Mouse (Mus musculus): ENCODE measurements around the gene Phkg1.
"Not testable (repeated sequence)": the region's sequence is repeated elsewhere in the genome, so short reads cannot be mapped to it uniquely, and the experiment has no call there.

The Phkg1 gene

DNA sequence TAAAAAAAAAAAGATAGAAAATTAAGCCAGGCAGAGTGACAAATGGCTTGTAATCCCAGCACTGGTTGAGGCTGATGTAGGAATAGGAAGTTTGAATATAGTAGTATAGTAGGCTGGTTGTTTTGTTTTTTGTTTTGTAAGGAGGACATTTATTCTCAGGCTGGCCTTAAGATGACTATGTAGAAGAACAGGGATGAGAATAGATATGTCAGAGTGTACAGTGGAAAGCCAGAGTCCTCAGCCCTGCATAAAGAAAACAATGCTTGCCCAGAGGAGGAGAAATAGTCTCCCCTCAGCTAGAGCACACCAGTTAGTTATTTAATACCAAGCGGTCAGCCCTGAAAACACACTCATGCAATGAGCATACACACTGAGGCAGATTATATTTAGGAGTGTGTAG, at the start of gene Phkg1:
TSS of gene Phkg1 (minus strand) at position 101 of the 400 bp plus-strand sequence.
- DNase-seq (ENCODE audit: low spot score) = no peak

DNA sequence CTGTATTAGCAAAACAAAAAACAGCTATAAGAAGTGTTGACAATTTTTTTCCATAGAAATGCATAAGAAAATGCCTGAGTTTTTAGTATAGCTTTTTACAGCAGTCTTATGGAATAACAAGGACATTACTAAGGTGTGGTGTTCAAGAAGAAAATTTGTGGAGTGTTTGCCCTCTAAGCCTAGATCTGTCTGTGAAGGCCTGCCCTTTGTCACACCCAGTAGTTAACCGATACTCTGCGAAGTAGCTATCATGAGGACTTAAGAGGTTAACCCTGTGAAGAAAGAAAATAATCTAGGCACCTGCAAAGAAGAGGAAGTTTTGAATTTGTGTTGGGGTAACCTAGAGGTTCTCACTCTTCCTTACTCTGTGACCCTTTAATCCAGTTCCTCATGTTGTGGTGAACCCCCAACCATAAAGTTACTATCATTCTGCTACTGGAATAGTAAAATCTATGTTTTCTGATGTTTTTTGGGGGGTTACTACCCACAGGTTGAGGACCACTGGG, 49.2 kb upstream of the Phkg1 start:
- no peak for DNase-seq (ENCODE audit: low spot score)

DNA sequence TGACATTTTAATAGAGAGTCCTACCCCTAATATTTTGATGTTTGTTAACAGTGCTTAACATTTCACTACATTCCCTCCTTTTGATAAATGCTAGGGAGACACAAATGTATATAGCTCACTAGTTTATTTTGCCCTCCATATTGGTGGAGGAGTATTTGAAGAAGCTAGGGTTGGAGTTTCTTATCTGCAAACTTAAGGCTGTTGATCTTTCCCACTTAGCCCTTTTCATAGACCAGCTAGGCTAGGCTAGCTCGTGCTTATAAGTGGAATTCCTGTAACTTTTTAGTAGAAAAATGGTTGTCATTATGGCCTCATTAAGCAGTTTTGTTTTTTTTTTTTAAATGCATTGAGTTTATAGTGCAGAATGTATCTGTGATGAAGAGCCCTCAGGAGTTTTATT, 45.1 kb upstream of the Phkg1 start:
- DNase-seq (ENCODE audit: low spot score) = no peak

DNA sequence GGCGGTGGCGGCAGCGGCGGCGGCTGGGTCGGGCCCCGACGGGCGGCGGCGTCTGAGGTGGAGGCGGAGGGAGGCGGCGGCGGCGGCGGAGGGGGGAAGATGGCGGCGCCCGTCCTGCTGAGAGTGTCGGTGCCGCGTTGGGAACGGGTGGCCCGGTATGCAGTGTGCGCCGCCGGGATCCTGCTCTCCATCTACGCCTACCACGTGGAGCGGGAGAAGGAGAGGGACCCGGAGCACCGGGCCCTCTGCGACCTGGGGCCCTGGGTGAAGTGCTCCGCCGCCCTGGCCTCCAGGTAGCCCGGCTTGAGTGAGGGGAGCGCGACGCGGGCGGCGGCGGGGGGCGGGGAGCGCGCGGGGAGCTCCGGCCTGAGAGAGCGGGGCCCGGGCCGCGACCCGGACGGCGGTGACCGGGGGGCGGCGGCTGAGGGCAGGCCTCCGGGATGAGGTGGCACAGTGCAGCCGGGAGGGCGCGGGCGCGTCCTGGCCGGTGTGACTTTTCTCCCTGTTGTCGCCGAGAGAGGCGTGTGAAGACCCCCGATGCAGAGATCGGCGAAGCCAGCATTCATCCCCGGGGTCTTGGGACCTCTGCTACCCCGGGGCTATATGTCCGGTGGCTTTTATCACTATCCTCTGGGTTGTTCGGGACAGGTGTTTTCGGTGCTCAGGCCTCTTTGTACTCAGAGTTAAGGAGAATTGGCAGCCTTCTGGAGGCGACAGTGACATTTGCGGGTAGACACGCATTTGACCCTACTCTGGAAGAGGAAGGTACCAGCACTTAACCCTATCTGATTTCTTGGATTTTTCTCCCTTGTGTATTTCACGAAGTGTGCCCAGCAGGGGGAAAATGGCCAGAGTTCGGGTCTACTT, 44.0 kb upstream of the Phkg1 start:
- DNase-seq (ENCODE audit: low spot score) = not testable (repeated sequence)

DNA sequence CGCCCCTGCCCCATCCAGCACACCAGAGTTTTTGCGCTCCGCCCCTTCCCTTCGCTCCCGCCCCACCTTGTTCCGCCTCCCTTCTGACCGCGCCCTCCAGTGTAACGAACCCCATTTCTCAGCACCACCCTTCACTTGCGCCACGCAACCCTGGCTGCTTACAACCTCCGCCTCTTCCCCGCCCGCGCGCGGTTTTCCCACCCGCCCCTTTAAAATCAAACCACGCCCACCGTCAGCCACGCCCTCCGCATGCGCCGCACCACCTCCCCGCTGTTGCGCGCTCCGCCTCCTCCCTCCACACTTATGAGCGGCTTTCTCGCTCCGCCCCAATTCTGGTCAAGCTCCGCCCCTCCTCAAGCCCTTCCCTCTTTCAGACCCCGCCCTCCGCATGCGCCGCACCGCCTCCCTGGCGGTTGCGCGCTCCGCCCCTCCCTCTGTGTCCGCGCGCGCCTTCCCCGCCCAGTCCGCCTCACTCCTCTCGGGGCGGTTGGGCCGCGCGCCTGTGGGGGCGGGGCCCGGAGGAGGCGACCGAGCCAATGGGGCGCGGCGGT, 43.2 kb upstream of the Phkg1 start, which contains the start of gene Vkorc1l1:
TSS of gene Vkorc1l1 (plus strand) at position 476 of the 551 bp plus-strand sequence.
- DNase-seq (ENCODE audit: low spot score) = peak; percentile 97

DNA sequence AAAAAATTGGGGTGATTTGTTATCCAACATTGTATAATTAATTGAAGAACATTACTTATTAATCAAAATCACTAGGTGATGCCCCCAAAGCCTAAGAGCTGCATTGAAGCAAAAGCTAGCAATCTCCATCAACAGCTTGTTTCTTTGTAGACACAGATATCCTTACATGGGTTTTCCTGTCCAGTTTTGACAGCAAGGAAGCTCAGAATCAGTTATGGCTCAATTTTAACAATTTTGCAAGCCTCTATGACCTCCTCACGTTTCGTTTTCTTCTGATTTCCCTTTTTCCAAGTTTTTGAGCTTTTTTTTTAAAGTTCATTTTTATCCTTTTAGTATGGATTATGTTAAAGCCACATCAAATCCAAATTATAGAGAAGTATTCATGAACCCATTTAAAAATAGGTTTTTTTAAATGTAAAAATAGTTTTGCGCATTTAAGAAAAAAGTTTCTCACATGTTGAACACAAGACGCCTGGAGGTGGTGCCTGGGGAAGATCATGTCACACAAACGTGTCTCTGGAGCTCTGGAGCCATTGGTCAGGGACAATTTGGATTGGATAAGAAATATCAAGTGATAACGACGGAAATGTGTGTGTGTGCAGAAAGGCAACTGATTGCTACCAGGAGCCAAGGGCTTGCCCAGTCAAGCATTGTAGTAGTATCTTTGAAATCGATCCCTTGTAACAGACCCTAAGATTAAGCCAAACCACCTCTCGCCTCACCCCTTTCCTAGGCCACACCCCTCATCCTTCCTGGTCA, 42.6 kb upstream of the Phkg1 start:
- no peak for DNase-seq (ENCODE audit: low spot score)

DNA sequence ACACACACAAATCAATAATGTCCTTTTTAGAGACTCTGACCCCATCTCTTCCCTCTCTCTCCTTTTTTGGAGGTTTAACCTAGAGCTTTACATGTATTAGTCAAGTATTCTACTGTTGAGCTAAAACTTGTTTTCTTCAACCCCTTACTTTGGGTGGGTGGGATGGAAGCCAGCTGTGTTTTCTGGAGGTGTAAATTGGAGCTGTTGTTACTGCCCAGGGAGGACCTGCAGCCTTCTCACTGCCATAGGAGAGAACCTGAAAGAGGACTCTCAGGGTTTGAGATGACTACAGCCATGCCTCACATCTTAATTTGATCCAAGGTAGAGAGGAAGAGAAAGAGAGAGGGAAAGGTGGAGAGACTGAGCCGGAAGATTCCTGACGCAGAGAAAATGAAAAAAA, 41.9 kb upstream of the Phkg1 start:
- DNase-seq (ENCODE audit: low spot score) = no peak

DNA sequence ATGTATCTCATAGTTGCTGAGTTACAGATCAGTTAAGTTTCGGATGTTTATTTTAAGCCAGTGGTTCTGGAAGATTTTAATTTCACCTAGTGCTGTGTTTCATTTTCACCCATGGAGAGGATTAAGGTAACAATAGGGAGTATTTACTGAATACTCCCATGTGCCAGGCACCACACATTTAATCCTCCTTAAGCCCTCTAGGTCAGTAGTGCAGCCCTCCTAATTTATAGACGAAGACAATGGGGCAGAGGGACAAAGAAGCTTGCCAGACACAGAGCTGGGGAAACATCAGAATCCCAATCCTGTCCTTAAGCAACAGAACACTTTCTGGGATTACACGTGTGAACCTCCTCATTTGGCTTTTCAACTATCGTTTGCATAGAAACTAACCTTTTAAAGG, 38.6 kb upstream of the Phkg1 start:
- DNase-seq (ENCODE audit: low spot score) = no peak

DNA sequence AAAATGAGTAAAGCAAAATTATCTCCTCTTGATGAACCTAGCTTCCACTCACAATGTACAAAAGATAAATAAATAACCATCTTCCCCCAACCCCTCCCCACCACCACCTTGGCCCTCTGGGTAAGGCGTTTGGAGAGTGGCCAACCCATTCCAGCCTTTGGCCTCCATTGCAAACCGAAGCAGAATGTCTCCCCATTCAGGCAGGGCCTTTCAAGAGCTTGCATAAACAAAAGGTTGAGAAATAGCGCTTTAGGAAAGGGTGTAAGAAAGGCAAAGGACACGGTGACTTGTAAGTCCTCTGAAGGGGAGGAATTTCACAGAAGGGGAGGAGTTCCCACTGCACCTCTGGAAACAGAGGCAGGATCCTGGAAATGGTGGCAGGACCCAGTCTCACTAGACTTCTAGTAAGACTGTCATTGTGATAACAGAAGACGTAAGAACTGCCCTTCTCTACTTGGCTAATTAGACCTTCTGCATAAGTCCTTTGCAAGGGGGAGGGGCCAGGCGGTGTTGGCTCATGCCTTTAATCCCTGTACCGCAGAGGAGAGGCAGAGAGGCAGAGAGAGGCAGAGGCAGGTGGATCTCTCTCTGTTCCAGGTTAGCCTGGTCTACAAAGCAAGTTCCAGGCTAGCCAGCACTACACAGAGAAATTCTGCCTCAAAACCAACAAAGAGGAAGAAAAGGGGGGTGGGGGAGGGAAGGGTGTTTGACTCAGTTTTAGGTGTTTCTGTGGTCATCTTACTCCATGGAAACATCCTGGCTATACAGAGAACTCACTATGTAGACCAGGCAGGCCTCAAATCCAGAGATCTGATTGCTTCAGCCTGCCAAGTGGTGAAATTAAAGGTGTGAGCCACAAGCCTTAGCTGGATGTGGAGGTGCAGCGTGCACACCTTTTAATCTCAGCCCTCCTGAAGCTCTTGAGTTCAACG, 31.8 kb upstream of the Phkg1 start:
- no peak for DNase-seq (ENCODE audit: low spot score)

DNA sequence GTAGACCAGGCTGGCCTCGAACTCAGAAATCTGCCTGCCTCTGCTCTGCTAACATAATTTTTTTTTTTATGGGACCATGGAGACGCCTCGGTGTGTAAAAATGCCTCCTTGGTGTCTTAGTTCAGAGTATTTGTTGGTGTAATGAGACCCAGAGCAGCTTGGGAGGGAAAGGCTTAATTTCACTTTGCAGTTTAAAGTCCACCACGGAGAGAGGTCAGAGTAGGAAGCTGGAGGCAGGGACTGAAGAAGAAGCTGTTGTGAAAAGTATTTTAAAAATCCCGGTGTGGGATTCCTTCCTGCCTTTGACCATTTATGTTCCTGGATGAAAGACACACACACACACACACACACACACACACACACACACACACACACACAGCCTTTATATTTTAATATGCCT, 27.6 kb upstream of the Phkg1 start:
- no peak for DNase-seq (ENCODE audit: low spot score)

DNA sequence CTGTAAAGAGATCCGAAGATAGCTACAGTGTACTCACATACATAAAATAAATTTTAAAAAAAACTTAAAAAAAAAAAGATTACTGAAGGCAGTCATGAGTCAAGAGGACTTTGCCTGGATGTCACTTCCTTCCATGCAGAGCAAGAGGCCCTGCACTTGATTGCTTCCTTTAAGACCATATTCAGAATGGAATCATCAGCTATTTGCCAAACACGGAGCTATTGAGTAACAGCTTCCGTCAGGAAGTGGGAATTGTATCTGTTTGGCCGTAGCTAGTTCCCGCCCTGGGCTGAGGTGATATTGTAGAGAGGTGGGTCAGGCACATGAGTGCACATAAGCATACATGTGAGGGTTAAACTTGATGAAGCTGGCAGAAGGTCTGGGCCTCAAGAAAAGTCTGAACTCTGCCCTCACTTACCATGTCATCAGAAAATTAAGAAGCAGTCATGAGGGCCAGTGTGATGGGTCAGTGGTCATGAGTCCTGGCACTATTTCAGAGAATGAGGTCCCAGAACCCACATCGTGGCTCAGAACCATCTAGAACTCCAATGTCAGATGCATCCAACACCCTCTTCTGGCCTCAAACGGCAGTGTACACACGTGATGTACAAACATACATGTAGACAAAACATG, 26.6 kb upstream of the Phkg1 start:
- no peak for DNase-seq (ENCODE audit: low spot score)

DNA sequence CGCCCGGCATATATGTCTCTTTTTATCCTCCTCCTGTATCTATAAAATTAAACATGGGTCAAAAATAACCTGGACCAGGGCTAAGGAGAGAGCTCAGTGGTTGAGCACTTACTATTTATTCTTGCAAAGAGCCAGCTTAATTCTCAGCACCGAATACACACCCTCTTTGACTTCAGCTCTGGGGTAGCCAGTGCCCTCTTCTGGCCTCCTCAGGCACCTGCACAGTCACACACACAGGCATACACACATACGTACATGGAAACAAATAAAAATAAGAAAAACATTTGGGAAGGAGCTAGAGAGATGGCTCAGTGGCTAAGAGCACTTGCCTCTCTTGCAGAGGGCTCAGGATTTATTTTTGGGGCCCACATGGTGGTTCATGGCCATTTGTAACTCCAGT, 23.6 kb upstream of the Phkg1 start:
- DNase-seq (ENCODE audit: low spot score) = no peak

DNA sequence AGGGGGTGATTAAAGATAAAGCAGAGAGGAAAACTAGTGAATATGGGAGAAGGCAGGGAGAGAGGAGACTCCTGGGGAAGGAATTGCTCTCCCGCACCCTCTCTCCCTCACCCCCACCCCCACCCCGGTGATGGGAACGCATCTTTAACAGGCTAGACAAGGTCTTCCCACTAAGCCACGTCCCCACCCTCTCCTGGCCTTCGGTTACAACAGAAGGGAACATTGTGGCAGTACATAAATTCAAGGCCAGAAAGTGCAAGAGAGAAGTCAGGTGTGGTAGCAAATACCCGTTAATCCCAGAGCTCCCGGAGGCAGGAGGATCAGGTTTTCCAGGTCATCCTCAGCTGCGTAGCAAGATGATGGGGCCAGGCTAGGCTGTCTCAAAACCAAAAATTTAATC, 21.0 kb upstream of the Phkg1 start:
- DNase-seq (ENCODE audit: low spot score) = no peak

DNA sequence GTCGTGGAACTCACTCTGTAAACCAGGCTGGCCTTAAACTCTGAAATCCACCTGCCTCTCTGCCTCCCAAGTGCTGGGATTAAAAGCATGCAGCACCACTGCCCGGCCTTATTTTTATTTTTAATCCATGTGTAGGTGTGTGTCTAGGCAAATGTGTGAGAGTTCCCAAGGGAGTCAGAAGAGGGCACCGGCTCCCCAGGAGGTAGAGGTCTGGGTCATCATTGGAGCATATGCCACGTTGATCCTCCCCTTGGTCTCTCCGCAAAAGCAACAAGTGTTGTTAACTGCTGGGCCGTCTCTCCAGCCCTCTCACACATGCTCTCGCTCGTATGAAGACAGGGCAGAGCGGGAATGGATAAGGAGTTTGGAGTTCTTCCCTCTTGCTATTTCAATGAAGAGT, 20.4 kb upstream of the Phkg1 start:
- no peak for DNase-seq (ENCODE audit: low spot score)

DNA sequence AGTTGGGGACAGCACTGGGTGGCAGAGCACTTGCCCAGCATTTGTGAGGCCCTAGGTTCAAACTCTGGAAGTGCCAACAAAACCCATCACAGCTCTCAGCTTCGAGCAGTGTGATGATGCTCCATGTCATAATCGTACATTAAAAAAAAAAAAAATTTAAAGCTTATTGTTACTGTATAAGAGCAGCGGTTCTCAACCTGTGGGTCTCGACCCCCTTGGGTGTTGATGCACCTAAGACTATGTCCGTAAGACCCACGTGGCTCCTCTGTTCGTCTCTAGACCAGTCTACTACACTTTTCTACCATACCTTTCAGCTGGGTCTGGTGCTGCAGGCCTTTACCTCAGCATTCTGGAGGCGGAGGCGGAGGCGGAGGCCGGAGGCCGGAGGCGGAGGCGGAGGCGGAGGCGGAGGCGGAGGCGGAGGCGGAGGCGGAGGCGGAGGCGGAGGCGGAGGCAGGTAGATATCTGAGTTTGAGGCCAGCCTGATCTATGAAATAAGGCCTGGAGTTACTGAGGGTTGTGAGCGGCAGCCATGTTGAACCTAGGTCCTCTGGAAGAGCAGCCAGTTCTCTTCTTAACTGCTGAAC, 19.8 kb upstream of the Phkg1 start:
- DNase-seq (ENCODE audit: low spot score) = no peak

DNA sequence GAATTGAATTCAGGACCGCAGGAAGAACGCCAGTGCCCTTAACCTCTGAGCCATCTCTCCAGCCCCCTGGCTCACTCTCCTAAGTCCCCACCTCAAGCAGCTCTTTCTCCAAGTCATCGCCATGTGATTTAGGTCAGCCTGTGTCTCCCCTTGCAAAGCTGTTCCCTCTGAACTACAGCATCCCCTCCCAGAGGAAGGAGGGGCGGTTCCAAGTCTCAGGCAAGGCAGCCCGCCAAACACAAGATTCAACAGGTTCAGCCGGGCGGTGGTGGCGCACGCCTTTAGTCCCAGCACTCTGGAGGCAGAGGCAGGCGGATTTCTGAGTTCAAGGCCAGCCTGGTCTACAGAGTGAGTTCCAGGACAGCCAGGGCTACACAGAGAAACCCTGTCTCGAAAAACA, 17.1 kb upstream of the Phkg1 start:
- not testable (repeated sequence) for DNase-seq (ENCODE audit: low spot score)

DNA sequence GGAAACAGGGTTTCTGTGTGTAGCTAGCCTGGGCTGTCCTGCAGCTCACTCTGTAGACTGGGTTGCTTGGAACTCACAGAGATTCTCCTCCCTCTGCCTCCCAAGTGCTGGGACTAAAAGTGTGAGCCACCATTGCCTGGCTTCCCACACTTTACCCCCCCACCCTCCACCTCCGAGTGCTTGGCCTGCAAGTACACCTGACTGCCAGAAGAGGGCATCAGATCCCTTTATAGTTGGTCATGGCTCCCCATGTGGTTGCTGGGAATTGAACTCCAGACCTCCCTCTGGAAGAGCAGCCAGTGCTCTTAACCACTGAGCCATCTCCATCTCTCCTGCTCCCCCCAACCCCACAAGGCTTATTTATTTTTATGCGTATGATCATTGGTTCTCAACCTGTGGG, 15.7 kb upstream of the Phkg1 start:
- no peak for DNase-seq (ENCODE audit: low spot score)

DNA sequence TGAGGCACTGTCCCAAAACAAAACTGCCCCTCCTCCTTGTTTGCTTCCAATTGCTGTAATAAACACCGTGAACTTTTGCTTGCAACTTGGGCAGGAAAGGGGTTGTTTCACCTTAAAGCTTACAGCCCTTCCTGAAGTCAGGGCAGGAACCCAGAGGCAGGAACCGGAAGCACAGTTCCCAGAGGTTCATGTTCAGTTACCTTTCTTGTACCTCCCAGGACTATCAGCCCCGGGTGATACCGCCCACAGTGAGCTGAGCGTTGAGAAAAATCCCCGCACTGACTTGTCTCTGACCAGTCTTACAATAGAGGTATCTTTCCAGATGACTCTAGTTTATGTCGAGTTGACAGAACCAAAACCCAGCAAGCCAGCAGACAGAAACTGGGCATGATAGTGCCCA, 11.2 kb upstream of the Phkg1 start:
- no peak for DNase-seq (ENCODE audit: low spot score)

DNA sequence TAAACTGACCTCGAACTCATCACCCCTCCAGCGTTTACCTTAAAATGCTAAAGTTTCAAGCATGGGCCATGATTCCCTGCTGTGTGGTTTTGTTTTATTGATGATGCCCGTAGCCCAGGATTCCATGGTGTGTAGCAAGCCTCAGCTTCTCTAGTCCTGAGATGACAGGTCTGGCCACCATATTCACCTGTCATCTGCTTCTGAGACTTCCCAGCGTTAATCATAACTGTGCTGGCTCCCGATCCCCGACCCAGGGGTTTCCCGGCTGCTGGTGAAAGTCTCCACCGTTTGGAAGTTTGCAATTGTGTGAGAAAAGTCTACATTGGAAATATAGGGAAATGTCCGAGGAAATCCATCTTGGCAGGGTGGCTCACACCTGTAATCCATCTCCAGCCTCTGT, 10.8 kb upstream of the Phkg1 start:
- DNase-seq (ENCODE audit: low spot score) = no peak

DNA sequence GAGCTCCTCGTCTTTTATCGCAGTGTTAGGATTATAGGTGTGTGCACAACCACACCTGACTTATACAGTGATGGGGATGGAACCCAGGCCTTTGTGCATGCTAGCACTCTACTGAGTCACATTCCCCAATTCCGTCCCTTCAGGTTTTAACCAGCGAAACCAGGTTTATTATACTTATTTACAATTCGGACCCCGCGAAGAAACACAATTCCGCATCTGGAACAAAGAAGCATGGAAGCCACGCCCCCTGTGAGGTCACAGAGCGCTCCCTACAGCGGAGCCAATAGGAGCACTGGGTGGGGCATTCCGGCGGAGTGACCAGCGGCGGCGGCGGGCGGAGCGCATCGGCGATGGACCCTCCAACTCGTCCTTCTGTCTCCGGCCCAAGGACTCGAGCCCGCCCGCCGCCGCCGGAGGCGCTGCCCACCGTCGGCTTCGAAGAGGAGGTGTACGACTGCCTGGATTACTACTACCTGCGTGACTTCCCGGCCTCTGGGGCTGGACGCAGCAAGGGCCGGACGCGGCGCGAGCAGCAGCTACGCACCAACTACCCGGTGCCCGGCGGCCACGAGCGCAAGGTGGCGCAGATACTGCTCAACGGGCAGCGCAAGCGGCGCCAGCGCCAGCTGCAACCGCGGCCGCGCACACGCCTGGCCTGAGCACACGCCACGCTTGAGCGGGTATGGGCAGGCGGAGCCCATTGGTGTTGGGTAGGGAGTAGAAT, 10.1 kb upstream of the Phkg1 start, which contains the start of gene Nupr1l:
TSS of gene Nupr1l (plus strand) at position 299 of the 724 bp plus-strand sequence.
- DNase-seq (ENCODE audit: low spot score) = peak; percentile 71

All from urinary bladder, postnatal 10 days (tissue).